Mouse (Mus musculus): ENCODE data around the gene Spag4.

GRCm38 (mm10) chr2:156079674-156080073, 14.7 kb downstream of the Spag4 start:
- TF ChIP-seq CTCF (IDR thresholded peaks at IDR 0.05; ENCODE audit: borderline replicate concordance, insufficient read depth, low read depth, low read length) (no peak), POLR2A (IDR thresholded peaks at IDR 0.05; ENCODE audit: borderline replicate concordance, insufficient read depth, low read length) (no peak)

Data from cerebellum, adult 2 months (tissue).